Mouse (Mus musculus) liver, postnatal 0 days (tissue): Measurements from ENCODE around the gene Kat2a.

ENCODE experiments used
- CTCF ChIP-seq: sonication (generic); IDR thresholded peaks from 2 replicates; pipeline ENCODE4 v1.5.1; 2016; ENCODE audit warnings: antibody characterized with exemption, low read depth
- EP300 ChIP-seq: IDR thresholded peaks from 2 replicates; pipeline ENCODE4 v1.6.1; 2016; ENCODE audit warnings: antibody characterized with exemption, low read depth, mild to moderate bottlenecking

DNA sequence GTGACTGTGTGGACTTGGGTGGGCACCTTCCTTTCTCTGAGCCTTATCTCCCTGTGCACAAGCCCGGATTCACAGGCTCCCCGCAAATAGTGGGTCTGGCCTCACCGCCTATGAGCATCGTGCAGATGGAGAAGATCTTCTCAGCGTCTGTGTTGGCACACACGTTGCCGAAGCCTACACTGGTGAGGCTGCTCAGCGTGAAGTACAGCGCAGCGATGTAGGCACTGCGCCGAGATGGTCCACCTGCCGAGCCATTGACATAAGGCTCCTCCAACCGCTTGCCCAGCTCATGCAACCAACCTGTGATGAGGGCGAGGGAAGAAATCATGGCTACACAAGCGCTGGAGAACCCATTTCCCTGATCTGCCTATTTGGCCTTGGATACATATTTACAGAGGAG lies 37.9 kb upstream of the Kat2a start:
- TF ChIP-seq CTCF = no peak
- TF ChIP-seq EP300 = no peak
